Mouse (Mus musculus): Measurements from ENCODE around the gene Prkag1. TPM values are rescaled to one million over a fixed set of nuclear protein-coding genes. Genes with fewer than 3 reads are reported as not detected.

Gene Prkag1
- polyA plus RNA-seq, 1 experiment, result 72.7 TPM

DNA sequence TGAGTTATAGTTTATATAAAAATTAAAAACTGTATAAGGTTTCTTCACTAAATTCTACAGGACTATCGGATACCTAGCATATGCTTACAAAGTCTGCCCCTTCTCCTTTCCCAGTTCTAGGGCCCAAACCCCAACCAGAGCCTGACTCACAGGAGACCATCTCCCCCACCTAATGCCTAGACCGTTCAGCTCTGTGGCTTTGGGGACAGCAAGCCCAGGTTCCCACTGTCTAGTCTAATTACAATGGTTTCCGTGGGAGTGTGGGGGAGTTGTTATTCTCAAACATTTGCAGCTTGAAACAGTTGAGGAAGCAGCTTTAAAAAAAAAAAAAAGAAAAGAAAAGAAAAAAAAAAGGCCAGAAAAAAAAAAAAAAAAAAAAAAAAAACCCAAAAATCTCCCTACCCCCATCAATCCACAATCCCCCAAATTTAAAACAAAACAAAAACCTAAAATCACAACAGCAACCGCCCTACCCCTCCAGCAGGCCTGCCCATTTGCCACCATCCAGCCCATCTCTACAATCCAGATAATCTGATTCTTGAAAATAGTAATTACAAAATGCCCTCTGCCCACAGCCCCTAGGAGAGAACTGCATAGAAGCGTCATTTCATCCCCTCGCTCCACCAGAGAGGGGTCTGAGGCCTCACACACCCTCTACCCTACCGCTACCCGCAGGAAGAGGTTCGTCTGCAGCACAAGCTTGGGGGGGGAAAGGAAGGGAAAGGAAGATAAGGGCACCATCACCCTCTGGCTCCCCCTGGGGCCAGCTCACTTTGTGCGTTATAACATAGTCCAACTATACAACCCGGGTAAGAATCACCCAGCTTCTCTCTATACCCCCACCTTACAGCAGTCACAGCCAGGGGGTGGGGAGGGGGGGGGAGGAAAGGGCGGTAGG, 1.1 kb upstream of the Prkag1 start:
- Histone ChIP-seq H3K36me3 (ENCODE audit: control insufficient read depth, insufficient read depth, low read length) (peaks cover 7% of the 10 kb centered on the region), H3K4me3 (ENCODE audit: insufficient read depth, low read depth, low read length) (no peak overlapping the region), H3K27me3 (replicated peaks; ENCODE audit: control insufficient read depth, insufficient read depth, low read length) (no peaks in the 10 kb centered on the region), H3K4me1 (ENCODE audit: control insufficient read depth, insufficient read depth, low read length) (peaks cover 6% of the 10 kb centered on the region; the same call in 1 of the 2 replicates), H3K27ac (ENCODE audit: insufficient read depth, low read depth, low read length) (0 out of 2 replicates have a peak overlapping the region, but pooled peaks have one; percentile 47)
- TF ChIP-seq POLR2A (IDR thresholded peaks at IDR 0.05; ENCODE audit: low read depth, low read length) (no peak), CTCF (conservative IDR thresholded peaks at IDR 0.05; ENCODE audit: insufficient read depth, insufficient read length, low read depth, low read length) (no peak)
- 56% methylated on average over 12 of the region's 12 CpGs for WGBS
- no peak for DNase-seq

DNA sequence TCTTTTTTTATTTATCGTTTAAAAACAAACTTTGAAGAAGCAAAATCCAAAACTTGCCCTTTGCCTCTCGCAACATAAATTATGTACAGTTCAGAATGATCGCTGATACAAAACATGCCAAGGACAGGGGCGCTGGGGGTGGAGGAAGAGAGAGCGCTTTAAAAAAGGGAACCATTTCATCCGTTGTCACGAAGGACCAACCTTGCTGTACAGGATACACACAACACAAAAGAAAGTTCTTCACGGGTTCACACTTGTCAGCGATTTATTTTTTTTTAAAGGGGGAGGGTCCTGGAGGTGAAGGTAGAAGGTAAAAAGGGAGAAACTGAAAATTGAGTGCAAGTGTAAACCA, 339 bp upstream of the Prkag1 start:
- H3K36me3 ChIP-seq (ENCODE audit: control insufficient read depth, insufficient read depth, low read length), result peaks cover 3% of the 10 kb centered on the region
- peak overlapping the region; percentile 95 for H3K27ac ChIP-seq (ENCODE audit: insufficient read depth, low read depth, low read length)
- H3K27me3 ChIP-seq (replicated peaks; ENCODE audit: control insufficient read depth, insufficient read depth, low read length), result no peaks in the 10 kb centered on the region
- WGBS, result 4% methylated on average over 9 of the region's 9 CpGs
- H3K4me3 ChIP-seq (ENCODE audit: insufficient read depth, low read depth, low read length), result peak overlapping the region; percentile 51
- no peak for DNase-seq
- TF ChIP-seq CTCF (conservative IDR thresholded peaks at IDR 0.05; ENCODE audit: insufficient read depth, insufficient read length, low read depth, low read length) (no peak), POLR2A (IDR thresholded peaks at IDR 0.05; ENCODE audit: low read depth, low read length) (no peak)
- peaks cover 6% of the 10 kb centered on the region; the same call in 1 of the 2 replicates for H3K4me1 ChIP-seq (ENCODE audit: control insufficient read depth, insufficient read depth, low read length)

GRCm38 (mm10) chr15:98827611-98828011, 3.7 kb downstream of the Prkag1 start:
- no peak for TF ChIP-seq CTCF (conservative IDR thresholded peaks at IDR 0.05; ENCODE audit: insufficient read depth, insufficient read length, low read depth, low read length)
- TF ChIP-seq POLR2A (IDR thresholded peaks at IDR 0.05; ENCODE audit: low read depth, low read length), result no peak
- Histone ChIP-seq H3K4me3 (ENCODE audit: insufficient read depth, low read depth, low read length) (no peak overlapping the region), H3K27ac (ENCODE audit: insufficient read depth, low read depth, low read length) (no peak overlapping the region), H3K27me3 (replicated peaks; ENCODE audit: control insufficient read depth, insufficient read depth, low read length) (no peaks in the 10 kb centered on the region), H3K4me1 (ENCODE audit: control insufficient read depth, insufficient read depth, low read length) (peaks cover 6% of the 10 kb centered on the region; the same call in 1 of the 2 replicates), H3K36me3 (ENCODE audit: control insufficient read depth, insufficient read depth, low read length) (no peaks in the 10 kb centered on the region)
- no peak for DNase-seq
- 93% methylated on average over 7 of the region's 7 CpGs for WGBS

DNA sequence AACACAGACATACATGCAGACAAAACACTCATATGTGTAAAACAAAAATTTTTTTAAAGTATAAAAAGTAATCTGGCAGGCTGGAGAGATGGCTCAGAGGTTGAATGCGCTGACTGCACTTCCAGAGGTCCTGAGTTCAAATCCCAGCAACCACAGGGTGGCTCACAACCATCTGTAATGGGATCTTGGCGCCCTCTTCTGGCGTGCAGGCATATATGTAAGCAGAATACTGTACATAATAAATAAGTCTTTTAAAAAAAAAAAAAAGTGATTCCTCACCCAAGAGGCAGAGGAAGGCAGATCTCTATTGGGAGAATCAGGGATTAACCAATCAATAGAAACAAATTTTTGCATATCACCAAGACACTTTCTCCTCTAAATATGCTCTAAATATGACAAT, 7.9 kb downstream of the Prkag1 start:
- Histone ChIP-seq H3K27ac (ENCODE audit: insufficient read depth, low read depth, low read length) (no peak overlapping the region), H3K4me1 (ENCODE audit: control insufficient read depth, insufficient read depth, low read length) (no peaks in the 10 kb centered on the region), H3K27me3 (replicated peaks; ENCODE audit: control insufficient read depth, insufficient read depth, low read length) (no peaks in the 10 kb centered on the region), H3K4me3 (ENCODE audit: insufficient read depth, low read depth, low read length) (no peak overlapping the region), H3K36me3 (ENCODE audit: control insufficient read depth, insufficient read depth, low read length) (no peaks in the 10 kb centered on the region)
- WGBS, result 79% methylated on average over 3 of the region's 3 CpGs
- 0 out of 2 replicates have a peak, but pooled peaks have one; percentile 13 for TF ChIP-seq CTCF (conservative IDR thresholded peaks at IDR 0.05; ENCODE audit: insufficient read depth, insufficient read length, low read depth, low read length)
- no peak for TF ChIP-seq POLR2A (IDR thresholded peaks at IDR 0.05; ENCODE audit: low read depth, low read length)
- DNase-seq, result no peak

GRCm38 (mm10) chr15:98822147-98822546, 9.2 kb downstream of the Prkag1 start:
- DNase-seq, result no peak
- H3K36me3 ChIP-seq (ENCODE audit: control insufficient read depth, insufficient read depth, low read length), result no peaks in the 10 kb centered on the region
- no peak overlapping the region for H3K4me3 ChIP-seq (ENCODE audit: insufficient read depth, low read depth, low read length)
- H3K27me3 ChIP-seq (replicated peaks; ENCODE audit: control insufficient read depth, insufficient read depth, low read length), result no peaks in the 10 kb centered on the region
- H3K4me1 ChIP-seq (ENCODE audit: control insufficient read depth, insufficient read depth, low read length), result no peaks in the 10 kb centered on the region
- WGBS, result 91% methylated on average over 5 of the region's 5 CpGs
- H3K27ac ChIP-seq (ENCODE audit: insufficient read depth, low read depth, low read length), result no peak overlapping the region
- TF ChIP-seq CTCF (conservative IDR thresholded peaks at IDR 0.05; ENCODE audit: insufficient read depth, insufficient read length, low read depth, low read length) (no peak), POLR2A (IDR thresholded peaks at IDR 0.05; ENCODE audit: low read depth, low read length) (no peak)

GRCm38 (mm10) chr15:98821403-98821802, 9.9 kb downstream of the Prkag1 start:
- Histone ChIP-seq H3K4me1 (ENCODE audit: control insufficient read depth, insufficient read depth, low read length) (no peaks in the 10 kb centered on the region), H3K4me3 (ENCODE audit: insufficient read depth, low read depth, low read length) (no peak overlapping the region), H3K27ac (ENCODE audit: insufficient read depth, low read depth, low read length) (no peak overlapping the region), H3K36me3 (ENCODE audit: control insufficient read depth, insufficient read depth, low read length) (no peaks in the 10 kb centered on the region), H3K27me3 (replicated peaks; ENCODE audit: control insufficient read depth, insufficient read depth, low read length) (no peaks in the 10 kb centered on the region)
- DNase-seq, result no peak
- 60% methylated on average over 10 of the region's 10 CpGs for WGBS
- TF ChIP-seq POLR2A (IDR thresholded peaks at IDR 0.05; ENCODE audit: low read depth, low read length) (no peak), CTCF (conservative IDR thresholded peaks at IDR 0.05; ENCODE audit: insufficient read depth, insufficient read length, low read depth, low read length) (peak; percentile 37)

GRCm38 (mm10) chr15:98820937-98821336, 10.4 kb downstream of the Prkag1 start:
- Histone ChIP-seq H3K27ac (ENCODE audit: insufficient read depth, low read depth, low read length) (no peak overlapping the region), H3K36me3 (ENCODE audit: control insufficient read depth, insufficient read depth, low read length) (no peaks in the 10 kb centered on the region)
- 88% methylated on average over 4 of the region's 4 CpGs for WGBS

More at GRCm38 (mm10) chr15:98820937-98821336, 10.4 kb downstream of the Prkag1 start:
- Histone ChIP-seq H3K4me3 (ENCODE audit: insufficient read depth, low read depth, low read length) (no peak overlapping the region), H3K4me1 (ENCODE audit: control insufficient read depth, insufficient read depth, low read length) (no peaks in the 10 kb centered on the region), H3K27me3 (replicated peaks; ENCODE audit: control insufficient read depth, insufficient read depth, low read length) (no peaks in the 10 kb centered on the region)
- no peak for TF ChIP-seq POLR2A (IDR thresholded peaks at IDR 0.05; ENCODE audit: low read depth, low read length)
- no peak for DNase-seq

All from kidney, adult 2 months (tissue).